Mouse (Mus musculus) NIH3T3 (cell line): ENCODE results near the gene Sbds.

Experiments
- DNase-seq: peaks from one replicate; pipeline ENCODE4 v3.0.0-alpha.2; 2012; ENCODE audit warnings: low read depth

Gene Sbds

DNA sequence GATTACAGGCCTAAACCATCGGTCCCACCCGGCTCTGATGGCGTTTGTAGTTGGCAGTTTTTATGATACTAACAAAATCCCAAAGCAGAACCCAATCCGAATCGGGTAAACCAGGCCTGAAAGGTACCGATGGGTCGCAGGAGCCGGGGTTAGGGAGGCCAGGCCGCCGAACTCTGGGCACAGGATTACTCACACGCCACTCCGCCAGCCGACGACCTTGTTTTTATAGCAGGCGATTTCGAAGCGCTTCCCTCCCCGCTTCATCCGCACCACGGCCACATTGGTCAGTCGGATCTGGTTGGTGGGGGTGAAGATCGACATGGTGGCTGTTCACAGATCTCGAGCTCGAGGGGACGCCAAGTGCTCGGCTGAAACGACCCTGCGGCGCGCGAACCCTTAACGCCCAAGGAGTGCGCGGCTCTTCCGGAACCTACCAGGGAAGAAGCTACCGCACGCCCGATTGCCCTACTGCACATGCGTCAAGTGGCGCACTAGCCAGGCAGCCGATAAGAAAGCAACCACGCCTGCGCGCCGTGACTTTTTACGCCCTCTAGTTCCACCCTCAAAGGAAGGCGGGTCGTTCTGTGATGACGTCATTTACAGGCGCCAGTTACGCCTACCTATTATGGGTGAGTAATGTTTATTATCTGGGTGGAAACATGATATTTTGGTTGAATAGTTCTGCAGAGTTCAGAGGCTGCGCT is at the start of gene Sbds, which contains the start of gene Tyw1:
TSS of gene Sbds (minus strand) at position 514 of the 704 bp plus-strand sequence.
TSS of gene Tyw1 (plus strand) at position 603 of the 704 bp plus-strand sequence.
- DNase-seq = peak; percentile 100

DNA sequence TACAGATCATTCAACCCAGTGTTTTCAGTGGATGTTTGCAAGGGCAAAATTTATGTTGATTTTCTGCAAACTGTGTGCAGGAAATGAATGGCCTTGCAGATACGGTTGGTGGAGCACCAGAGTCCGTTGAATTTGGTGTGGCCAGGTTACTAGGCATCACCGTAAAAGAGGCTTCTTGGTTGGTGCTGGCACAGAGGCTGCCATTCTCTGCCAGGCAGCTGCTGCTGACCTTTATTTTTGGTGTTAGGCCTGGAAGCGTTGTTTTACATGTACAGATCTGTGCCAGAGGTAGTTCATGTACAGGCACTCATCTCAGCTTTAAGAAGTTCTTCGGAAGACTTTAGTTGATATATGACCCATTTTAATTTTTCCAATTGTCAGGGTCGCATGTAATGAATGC is 48.3 kb upstream of the Sbds start:
- no peak for DNase-seq

DNA sequence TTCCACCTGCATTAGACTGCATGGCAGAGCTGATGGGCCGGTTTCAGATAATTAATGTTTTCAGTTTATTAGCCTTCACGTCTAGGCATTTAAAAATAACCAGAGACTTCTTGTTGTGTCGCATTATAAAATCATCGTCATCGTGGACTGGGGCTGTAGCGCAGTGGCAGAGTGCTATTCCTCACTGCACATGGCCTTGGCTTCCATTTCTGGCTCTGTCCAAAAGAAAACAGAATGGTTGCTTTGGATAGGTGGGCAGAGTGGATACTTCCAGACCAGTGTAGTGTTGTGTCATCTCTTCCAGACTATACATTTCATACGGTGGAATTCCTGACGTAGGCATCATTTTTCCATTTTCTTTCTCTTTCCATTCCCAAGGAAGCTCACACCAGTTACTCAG is 44.2 kb upstream of the Sbds start:
- no peak for DNase-seq

DNA sequence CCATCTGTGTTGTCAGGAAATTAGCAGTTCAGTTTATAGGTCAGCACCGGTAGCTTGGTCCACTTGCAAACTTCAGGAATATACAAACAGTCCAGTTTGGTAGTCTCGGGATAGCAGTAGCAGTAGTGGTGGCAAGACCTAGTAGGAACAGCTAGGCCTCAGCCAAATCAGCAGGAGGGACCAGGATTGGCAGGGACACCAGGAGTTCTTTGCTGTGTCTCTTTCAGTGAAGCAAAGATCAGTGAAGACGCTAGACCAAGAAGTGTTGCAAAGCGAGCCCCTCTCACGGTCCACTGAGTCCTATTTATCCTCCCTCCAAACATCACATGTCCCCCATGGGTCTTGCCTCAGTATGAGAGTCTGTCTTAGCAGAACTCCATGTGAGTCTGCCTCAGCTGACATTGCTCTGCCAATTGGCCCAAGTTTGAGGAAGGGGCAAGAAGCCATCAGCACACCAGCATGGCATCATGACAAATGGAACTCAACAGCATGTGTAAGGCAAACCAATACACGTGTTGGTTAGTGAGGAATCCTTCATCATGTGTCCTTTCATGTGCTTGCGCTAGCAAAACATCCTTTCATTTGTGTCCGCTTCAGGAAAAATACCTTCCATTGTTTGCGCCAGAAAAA is 43.6 kb upstream of the Sbds start:
- no peak for DNase-seq

DNA sequence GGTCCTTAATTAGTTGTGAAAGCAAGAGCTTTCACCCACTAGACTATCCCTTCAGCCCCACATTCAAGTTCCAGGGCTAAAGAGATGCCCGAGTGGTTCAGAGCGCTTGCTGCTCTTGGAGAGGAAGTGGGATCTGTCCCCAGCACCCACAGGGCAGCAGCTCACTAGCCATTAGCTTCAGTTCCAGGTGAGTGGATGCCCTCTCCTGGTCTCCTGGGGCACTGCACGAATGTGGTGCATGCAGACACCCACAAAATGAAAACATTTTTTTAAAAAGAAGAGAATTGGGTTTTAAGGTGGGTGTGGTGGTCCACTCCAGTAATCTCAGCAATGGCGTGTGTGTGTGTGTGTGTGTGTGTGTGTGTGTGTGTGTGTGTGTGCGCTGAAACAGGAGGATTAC is 40.7 kb upstream of the Sbds start:
- no peak for DNase-seq

DNA sequence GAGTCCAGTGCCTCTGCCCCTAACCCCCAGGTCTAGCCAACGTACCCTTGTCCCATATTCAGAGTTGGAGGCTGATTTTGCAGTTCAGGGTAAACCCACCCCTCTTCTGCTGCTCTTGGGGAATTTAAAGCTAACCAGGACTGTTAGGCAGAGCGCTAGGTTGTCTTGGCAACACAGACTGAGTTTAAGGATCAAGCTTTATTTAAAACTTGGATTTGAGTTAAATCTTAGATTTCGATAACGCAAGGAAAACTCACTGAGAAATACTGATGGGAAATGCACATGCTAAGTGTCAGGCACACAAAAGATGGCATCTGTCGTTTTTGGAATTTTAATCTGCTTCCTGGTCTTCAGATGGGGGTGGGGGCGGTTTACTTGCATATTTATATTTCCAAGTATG is 39.3 kb upstream of the Sbds start:
- no peak for DNase-seq

DNA sequence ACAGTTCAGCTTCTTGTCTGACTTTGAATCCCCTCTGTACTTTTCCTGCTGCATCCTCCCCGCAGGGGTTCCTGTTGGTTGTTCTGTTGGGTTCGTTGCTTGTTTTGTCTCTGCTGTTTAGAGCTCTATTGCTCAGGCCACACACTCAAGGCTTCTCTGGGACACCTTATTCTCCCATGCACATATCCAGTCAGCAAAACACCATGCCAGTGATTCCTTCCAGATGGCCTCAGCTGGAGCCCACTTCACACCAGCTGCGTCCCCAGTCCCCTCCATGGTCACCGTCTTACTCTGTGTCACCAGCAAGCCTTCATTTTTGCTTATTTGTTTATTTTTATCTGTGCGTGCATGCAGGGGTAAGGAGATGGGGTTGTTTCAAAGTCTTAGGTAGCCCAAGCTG is 38.6 kb upstream of the Sbds start:
- DNase-seq = no peak

DNA sequence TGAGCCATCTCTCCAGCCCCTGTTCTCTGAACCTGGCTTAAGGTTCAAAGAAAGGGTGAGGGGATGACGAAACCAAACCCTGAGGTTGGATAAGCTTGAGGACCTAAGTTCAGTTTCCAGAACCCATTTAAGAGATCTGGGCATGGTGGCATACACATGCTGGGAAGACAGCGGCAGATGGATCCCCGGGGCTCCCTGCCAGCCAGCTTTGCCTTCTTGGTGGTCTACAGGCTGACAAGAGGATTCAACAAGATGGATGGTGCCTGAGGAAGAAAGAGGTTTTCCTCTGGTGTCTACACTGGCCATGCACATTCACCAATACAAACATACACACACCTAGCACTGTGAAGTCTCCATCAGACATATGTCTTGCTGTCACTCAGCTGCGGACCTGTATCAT is 37.6 kb upstream of the Sbds start:
- DNase-seq = no peak

DNA sequence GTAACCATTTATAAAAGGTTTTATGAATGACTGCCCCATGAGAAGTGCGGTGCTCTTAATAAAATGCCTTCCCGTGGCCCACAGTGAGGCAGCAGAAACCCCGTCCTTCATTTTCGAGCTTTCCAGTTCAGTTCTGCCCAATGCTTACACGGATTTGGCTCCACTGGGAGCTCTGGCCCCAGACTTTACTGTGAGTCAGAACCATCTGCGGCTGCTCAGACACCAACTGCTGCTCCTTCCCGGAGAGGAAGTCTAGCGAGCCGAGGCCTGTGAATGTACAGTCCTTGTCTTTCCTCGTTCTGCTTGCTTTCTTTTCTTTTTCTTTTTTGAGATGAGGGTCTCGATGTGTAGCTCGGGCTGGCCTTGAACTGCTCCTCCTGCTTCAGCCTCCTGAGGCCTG is 35.4 kb upstream of the Sbds start:
- no peak for DNase-seq

DNA sequence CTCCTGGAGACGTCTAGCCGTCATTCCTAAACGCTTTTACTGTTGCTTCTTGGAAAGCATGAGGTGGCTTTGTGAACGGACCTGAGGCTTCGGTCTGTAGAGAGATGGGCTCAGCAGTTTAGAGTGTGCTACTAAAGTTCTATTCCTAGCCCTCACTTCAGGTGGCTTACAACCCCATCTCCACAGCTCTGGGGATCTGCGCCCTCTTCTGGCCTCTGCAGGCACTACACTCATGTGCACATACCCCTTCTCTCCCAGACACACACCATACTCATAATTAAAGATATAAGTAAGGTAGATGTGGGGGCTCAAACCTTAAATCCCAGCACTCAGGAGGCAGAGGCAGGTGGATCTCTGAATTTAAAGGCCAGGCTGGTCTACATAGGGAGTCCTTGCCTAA is 34.9 kb upstream of the Sbds start:
- no peak for DNase-seq

DNA sequence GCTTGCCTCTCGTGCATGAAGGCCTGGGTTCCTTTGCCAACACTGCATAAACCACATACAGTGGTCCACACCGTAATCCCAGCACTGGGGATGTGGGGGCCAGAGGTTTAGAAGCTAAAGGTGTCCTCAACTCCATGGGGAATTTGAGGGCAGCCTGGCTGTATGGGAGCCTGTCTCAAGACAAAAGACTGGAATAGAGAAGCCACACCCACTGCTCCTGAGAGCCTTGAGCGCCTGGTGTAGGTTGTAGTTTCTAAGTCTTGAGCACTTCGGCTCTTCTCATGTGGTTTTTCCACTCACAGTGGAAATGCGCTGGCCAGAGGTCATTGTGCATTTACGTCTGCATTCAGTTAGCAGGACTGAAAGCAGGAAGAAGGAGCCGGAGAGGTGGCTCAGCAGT is 32.8 kb upstream of the Sbds start:
- no peak for DNase-seq

DNA sequence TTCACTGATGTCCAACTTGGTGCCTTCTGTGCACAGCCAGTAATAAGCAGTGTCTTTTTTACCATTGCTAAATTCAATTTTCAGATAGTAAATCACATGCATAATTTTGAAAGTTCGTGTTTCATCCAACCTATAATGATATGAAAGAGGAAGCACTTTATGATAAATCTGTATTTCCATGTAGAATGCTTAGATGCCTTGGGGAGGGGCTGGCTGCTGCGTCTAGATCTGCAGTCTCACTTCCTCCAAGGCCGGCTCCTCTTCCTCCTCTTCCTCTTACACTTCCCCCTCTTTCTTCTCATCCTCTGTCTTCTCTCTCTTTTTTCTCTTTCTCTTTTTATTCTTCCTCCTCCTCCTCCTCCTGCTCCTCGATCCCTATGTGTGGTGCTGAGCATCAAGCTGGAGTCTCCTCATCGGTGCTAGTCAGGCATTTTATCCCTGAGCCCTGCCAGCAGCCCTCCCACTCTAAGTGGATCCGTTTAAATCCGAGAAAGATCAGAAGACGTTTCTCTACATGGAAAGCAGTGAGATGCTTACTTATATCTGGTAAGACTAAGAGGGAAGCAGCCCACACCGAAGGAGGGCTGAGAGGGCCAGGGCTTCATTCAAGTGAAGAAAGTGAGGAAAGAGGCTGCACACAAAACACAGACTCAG is 27.9 kb upstream of the Sbds start:
- no peak for DNase-seq

DNA sequence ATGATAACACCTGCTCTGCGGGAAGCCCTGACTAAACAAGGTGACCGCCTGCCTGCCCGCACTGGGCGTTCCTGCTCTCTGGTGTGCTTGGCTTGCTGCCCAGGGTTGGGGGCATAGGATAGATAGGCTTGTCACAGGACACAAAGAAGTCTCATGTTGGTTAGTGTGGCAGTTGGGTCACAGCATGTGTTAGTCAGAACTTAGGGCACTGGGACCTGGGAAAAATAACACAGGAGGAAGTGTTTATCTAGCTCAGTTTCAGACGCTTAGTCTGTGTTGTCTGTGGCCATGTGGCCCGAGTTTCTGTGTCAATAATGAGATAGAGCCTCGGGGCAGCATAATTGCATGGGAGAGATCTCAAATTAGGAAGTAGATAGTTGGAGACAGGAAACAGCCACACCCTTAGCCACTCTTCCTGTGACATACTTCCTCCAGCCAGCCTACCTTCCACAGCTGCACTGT is 22.7 kb upstream of the Sbds start:
- no peak for DNase-seq

DNA sequence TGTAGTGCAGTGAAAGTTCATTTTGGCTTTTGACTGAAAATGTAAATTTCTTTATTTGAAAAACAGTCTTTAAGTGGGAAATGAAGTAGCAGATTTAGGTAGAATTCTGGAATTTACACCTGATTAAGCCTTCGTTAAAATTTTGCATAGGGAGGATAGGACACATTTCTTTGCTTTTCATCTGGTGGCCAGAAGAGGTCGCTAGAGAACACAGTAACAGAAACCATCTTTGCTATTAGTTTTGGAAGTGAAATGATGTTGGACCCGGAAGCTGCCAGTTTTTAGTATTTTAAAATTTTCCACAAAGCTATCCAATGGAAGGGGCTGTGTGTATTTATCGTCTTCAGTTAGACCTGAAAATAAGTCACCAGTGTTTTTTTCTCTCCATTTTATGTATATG is 20.2 kb upstream of the Sbds start:
- peak; percentile 73 for DNase-seq

DNA sequence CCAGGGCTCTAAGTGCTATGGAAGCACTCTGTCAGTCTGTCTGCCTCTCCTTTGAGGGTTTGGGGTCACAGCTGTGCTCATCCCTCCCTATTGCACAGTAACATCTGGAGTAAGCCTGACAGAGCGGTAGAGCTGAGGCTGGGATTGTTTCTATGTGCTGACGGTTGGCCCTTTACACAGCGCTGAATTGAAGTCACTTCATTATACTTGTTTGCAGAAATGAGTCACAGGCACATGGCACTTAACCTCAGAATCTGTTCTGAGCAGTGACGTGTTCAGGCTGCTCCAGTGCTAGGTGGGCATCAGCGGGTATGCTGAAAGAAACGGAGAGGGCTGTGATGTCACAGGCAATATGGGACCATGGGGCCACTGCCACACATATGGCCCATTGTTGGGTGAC is 17.7 kb upstream of the Sbds start:
- no peak for DNase-seq

DNA sequence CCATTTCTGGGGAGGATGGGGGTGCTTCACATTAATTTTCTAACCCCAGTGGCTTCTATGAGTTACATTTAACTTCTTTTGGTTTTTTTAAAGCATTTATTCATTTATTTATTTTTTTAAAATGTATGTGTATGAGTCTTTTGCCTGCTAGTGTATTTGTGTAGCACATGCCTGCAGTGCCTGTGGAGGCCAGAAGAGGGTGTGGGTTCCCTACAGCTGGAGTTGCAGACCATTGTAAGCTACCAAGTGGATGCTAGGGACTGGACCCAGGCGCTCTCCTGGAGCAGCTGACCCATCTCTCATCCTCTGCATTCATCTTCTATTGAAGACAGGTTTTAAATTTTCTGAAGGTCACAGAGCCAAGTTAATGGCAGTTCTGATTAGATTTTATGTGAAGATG is 17.0 kb upstream of the Sbds start:
- no peak for DNase-seq

DNA sequence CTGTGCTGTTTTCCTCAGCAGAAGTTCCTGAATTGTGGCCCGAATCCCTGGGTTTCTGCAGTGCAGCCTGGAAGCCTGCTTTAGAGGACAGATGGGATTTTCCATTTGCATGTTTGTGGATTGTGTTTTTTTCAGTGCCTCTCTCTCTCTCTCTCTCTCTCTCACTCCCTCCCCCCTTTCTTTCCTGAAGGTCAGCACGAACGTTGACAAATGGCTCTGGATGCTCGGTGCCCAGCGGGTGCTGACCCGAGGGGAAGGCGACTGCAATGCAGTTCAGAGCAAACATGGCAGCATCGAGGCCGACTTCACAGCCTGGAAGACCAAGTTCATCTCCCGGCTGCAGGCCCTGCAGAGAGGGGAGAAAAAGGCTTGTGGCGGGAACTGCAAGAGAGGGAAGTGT is 13.6 kb upstream of the Sbds start:
- no peak for DNase-seq

DNA sequence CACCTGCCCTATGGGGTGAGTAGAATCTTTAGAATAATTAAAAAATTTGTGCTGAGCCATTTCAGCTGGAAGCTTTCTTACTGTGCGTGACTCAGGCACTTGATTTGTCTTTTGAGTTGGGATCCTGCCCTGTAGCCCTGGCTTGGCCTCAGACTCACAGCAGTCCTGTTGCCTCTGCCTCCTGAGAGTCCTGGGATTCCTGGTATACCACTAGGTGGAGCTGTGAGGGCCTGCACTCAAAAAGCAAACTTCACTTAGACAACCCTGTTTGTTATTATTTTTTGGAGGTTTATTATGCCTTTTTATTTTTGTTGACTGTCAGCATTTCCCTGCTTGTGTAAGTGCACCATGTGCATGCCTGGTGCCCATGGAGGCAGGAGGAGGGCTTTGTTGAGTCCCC is 12.0 kb upstream of the Sbds start:
- DNase-seq = peak; percentile 65

DNA sequence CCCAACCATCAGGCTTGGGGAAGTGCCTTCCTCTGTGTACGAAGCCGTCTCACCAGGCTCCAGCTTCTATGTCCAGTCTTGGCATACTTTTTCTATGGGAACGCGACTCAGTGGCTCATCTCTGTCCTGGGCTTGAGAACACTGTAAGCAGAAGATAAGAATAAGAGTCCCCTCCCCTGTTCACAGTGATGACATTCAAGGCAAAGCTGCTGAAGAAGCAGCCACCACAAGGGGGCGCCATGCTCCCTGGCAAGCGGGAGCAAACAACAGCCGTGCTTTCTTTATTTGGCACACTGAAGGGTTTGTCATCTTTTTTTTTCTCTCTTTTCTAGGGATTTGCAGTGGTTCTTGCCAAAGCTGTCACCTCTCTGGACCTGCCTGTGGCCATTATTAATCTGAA is 11.3 kb upstream of the Sbds start:
- peak; percentile 42 for DNase-seq

DNA sequence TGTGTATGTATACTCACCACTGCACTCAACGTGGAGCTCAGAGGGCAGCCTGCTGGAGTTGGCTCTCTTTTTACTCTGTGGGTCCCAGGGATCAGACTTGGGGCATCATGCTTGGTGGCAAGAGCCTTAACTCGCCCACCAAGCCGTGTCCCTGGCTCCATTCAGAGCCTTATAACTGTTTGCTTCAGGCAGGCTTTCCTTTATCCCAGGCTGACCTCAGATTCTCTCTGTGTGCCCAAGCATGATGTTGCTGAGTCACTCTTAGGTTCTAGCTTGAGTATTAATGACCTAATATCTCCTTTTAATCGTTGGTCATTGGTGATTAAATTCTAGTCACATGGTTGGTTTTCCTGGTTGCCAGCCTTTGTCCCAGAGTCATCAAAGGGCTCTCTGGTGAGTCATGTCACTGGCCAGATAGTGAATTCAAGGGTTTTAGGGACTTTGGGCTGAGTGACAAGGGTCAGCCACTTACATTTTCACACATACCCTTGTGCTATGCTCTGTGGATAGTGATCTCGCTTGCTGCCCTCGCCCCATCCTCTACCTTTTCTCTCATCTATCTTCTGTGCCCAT is 9.2 kb upstream of the Sbds start:
- DNase-seq = no peak

DNA sequence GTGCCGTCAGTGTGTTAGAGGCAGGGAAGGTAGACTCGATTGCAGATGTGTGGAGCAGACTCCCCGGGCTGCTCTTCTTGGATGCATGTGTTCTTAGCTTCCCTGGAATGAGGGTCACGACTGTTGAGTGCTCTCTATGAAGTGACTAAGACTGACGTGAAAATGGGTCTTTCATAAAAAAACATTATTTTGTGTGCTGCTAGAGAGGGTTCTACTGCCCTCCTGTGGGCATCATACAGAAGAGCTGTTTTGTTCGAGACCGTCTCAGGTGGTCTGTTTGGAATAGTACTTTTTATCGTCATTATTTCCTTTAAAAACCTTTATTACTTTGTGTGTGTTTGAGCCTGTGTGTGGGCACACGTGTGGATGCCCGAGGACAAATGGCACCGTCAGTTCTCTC is 8.1 kb upstream of the Sbds start:
- DNase-seq = peak; percentile 76

DNA sequence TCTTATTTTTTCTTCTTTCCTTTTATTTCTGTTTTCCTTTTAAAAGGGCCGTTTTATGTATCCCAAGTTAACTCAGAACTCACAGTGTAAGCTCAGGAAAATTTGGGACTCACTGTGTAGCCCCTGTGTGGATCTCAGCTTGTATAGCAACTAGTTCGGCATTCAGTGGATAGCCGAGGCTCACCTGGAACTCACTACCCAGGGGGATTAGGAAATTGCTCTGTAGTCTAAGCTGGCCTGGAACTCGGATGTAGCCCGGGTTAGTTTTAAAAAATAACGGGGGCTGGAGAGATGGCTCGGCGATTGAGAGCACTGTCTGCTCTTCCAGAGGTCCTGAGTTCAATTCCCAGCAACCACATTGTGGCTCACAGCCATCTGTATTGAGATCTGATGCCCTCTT is 2.0 kb upstream of the Sbds start:
- DNase-seq = no peak

DNA sequence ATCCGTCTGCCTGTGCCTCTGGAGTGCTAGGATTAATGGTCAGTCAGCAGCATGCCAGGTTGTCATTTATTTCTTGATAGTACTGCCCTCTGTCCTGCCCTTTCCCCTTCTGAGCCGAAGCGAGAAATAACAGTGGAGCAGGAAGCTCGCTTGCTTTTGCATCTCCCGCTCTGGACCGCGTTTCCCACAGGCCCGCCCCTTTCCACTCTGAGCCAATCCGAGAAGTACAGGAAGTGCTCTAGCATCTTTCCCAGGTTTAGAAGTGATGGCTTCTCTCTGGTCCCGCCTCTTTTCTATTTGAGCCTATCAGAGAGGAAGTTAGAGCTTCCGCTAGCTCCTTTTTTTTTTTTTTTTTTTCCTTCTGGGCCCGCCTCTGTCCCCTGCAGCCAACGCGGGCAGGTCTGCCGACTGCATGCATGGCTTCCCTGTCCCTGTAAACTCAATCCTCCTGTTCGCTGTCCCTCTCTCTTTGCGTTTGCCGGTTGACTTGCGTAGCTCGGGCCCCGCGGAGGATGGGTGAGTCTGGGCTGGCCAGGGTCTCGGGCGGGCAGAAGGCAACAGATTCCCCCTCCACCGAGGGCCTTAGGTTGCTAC is 1.4 kb upstream of the Sbds start:
- DNase-seq = peak; percentile 96
